Mouse (Mus musculus): ENCODE data around the gene Slc27a1.

- TF ChIP-seq CTCF (IDR thresholded peaks at IDR 0.05; ENCODE audit: low read depth) (no peak), EP300 (IDR thresholded peaks at IDR 0.05; ENCODE audit: low read depth) (no peak)
These were observed 17.9 kb upstream of the Slc27a1 start for GRCm38 (mm10) chr8:71550754-71551153.

Data from heart, postnatal 0 days (tissue).